Mouse (Mus musculus): ENCODE results near the gene Ppp1r2. TPM values are rescaled to one million over a fixed set of nuclear protein-coding genes. Genes with fewer than 3 reads are reported as not detected.

The Ppp1r2 gene
- polyA plus RNA-seq, 1 experiment from 2014 or later, result 90.5 TPM

GRCm38 (mm10) chr16:31299164-31299959 is 24.3 kb upstream of the Ppp1r2 start:
- no peaks in the 10 kb centered on the region for H3K9me3 ChIP-seq (replicated peaks; ENCODE audit: control insufficient read depth, low read length)

GRCm38 (mm10) chr16:31297113-31297512 is 22.0 kb upstream of the Ppp1r2 start:
- DNase-seq (ENCODE audit: low spot score) (no peak), ATAC-seq (no peak)
- H3K36me3 ChIP-seq (ENCODE audit: control insufficient read depth, insufficient read depth, low read length), result no peaks in the 10 kb centered on the region
- no peak overlapping the region for H3K4me3 ChIP-seq (ENCODE audit: low read depth, low read length)
- no peak overlapping the region for H3K4me2 ChIP-seq (ENCODE audit: low read length)
- H3K27ac ChIP-seq (ENCODE audit: low read depth, low read length), result no peak overlapping the region
- H3K9me3 ChIP-seq (replicated peaks; ENCODE audit: control insufficient read depth, low read length), result no peaks in the 10 kb centered on the region
- H3K4me1 ChIP-seq (ENCODE audit: control insufficient read depth, insufficient read depth, low read length), result peaks cover 8% of the 10 kb centered on the region
- 88% methylated on average over 7 of the region's 7 CpGs for WGBS
- no peak overlapping the region for H3K9ac ChIP-seq (ENCODE audit: low read length)
- H3K27me3 ChIP-seq (replicated peaks; ENCODE audit: control insufficient read depth, insufficient read depth, low read length), result no peaks in the 10 kb centered on the region

More at GRCm38 (mm10) chr16:31299164-31299959, 24.3 kb upstream of the Ppp1r2 start:
- H3K27ac ChIP-seq (ENCODE audit: low read depth, low read length), result no peak overlapping the region
- no peak overlapping the region for H3K9ac ChIP-seq (ENCODE audit: low read length)
- H3K4me1 ChIP-seq (ENCODE audit: control insufficient read depth, insufficient read depth, low read length), result peaks cover 8% of the 10 kb centered on the region
- no peak overlapping the region for H3K4me2 ChIP-seq (ENCODE audit: low read length)
- H3K4me3 ChIP-seq (ENCODE audit: low read depth, low read length), result no peak overlapping the region
- H3K27me3 ChIP-seq (replicated peaks; ENCODE audit: control insufficient read depth, insufficient read depth, low read length), result no peaks in the 10 kb centered on the region
- ATAC-seq (no peak), DNase-seq (ENCODE audit: low spot score) (no peak)
- 53% methylated on average over 11 of the region's 11 CpGs for WGBS
- no peaks in the 10 kb centered on the region for H3K36me3 ChIP-seq (ENCODE audit: control insufficient read depth, insufficient read depth, low read length)

- Histone ChIP-seq H3K4me2 (ENCODE audit: low read length) (no peak overlapping the region), H3K9me3 (replicated peaks; ENCODE audit: control insufficient read depth, low read length) (no peaks in the 10 kb centered on the region), H3K9ac (ENCODE audit: low read length) (no peak overlapping the region), H3K4me3 (ENCODE audit: low read depth, low read length) (no peak overlapping the region), H3K27me3 (replicated peaks; ENCODE audit: control insufficient read depth, insufficient read depth, low read length) (no peaks in the 10 kb centered on the region), H3K27ac (ENCODE audit: low read depth, low read length) (no peak overlapping the region), H3K36me3 (ENCODE audit: control insufficient read depth, insufficient read depth, low read length) (no peaks in the 10 kb centered on the region), H3K4me1 (ENCODE audit: control insufficient read depth, insufficient read depth, low read length) (no peaks in the 10 kb centered on the region)
- DNase-seq (ENCODE audit: low spot score), result no peak
- WGBS, result 78% methylated on average over 4 of the region's 4 CpGs
- ATAC-seq, result no peak
Measured at GRCm38 (mm10) chr16:31293761-31294160, 18.7 kb upstream of the Ppp1r2 start.

- Histone ChIP-seq H3K36me3 (ENCODE audit: control insufficient read depth, insufficient read depth, low read length) (no peaks in the 10 kb centered on the region), H3K4me1 (ENCODE audit: control insufficient read depth, insufficient read depth, low read length) (no peaks in the 10 kb centered on the region), H3K27me3 (replicated peaks; ENCODE audit: control insufficient read depth, insufficient read depth, low read length) (no peaks in the 10 kb centered on the region), H3K4me3 (ENCODE audit: low read depth, low read length) (no peak overlapping the region), H3K27ac (ENCODE audit: low read depth, low read length) (no peak overlapping the region), H3K9me3 (replicated peaks; ENCODE audit: control insufficient read depth, low read length) (no peaks in the 10 kb centered on the region), H3K4me2 (ENCODE audit: low read length) (no peak overlapping the region), H3K9ac (ENCODE audit: low read length) (no peak overlapping the region)
- no peak for ATAC-seq
- 79% methylated on average over 7 of the region's 7 CpGs for WGBS
- DNase-seq (ENCODE audit: low spot score), result no peak
Measured at GRCm38 (mm10) chr16:31290751-31291365, 15.8 kb upstream of the Ppp1r2 start.

GRCm38 (mm10) chr16:31290281-31290680 is 15.2 kb upstream of the Ppp1r2 start:
- no peak overlapping the region for H3K27ac ChIP-seq (ENCODE audit: low read depth, low read length)
- no peaks in the 10 kb centered on the region for H3K36me3 ChIP-seq (ENCODE audit: control insufficient read depth, insufficient read depth, low read length)
- H3K9ac ChIP-seq (ENCODE audit: low read length), result no peak overlapping the region
- no peaks in the 10 kb centered on the region for H3K9me3 ChIP-seq (replicated peaks; ENCODE audit: control insufficient read depth, low read length)
- WGBS, result 75% methylated on average over 10 of the region's 10 CpGs
- no peak overlapping the region for H3K4me2 ChIP-seq (ENCODE audit: low read length)
- H3K27me3 ChIP-seq (replicated peaks; ENCODE audit: control insufficient read depth, insufficient read depth, low read length), result no peaks in the 10 kb centered on the region
- DNase-seq (ENCODE audit: low spot score) (peak; percentile 60), ATAC-seq (no peak)
- H3K4me3 ChIP-seq (ENCODE audit: low read depth, low read length), result no peak overlapping the region
- no peaks in the 10 kb centered on the region for H3K4me1 ChIP-seq (ENCODE audit: control insufficient read depth, insufficient read depth, low read length)

- Histone ChIP-seq H3K27ac (ENCODE audit: low read depth, low read length) (no peak overlapping the region), H3K4me3 (ENCODE audit: low read depth, low read length) (no peak overlapping the region), H3K27me3 (replicated peaks; ENCODE audit: control insufficient read depth, insufficient read depth, low read length) (no peaks in the 10 kb centered on the region), H3K9me3 (replicated peaks; ENCODE audit: control insufficient read depth, low read length) (no peaks in the 10 kb centered on the region), H3K4me1 (ENCODE audit: control insufficient read depth, insufficient read depth, low read length) (no peaks in the 10 kb centered on the region), H3K4me2 (ENCODE audit: low read length) (no peak overlapping the region), H3K9ac (ENCODE audit: low read length) (no peak overlapping the region), H3K36me3 (ENCODE audit: control insufficient read depth, insufficient read depth, low read length) (no peaks in the 10 kb centered on the region)
- DNase-seq (ENCODE audit: low spot score), result no peak
- 89% methylated on average over 3 of the region's 3 CpGs for WGBS
- ATAC-seq, result no peak
Measured at GRCm38 (mm10) chr16:31287712-31288111, 12.6 kb upstream of the Ppp1r2 start.

- no peak overlapping the region for H3K4me3 ChIP-seq (ENCODE audit: low read depth, low read length)
- H3K4me1 ChIP-seq (ENCODE audit: control insufficient read depth, insufficient read depth, low read length), result no peaks in the 10 kb centered on the region
- H3K27ac ChIP-seq (ENCODE audit: low read depth, low read length), result no peak overlapping the region
- no peak for ATAC-seq
- WGBS, result 90% methylated on average over 11 of the region's 11 CpGs
- no peak overlapping the region for H3K4me2 ChIP-seq (ENCODE audit: low read length)
- H3K9me3 ChIP-seq (replicated peaks; ENCODE audit: control insufficient read depth, low read length), result no peaks in the 10 kb centered on the region
- no peak overlapping the region for H3K9ac ChIP-seq (ENCODE audit: low read length)
- no peaks in the 10 kb centered on the region for H3K27me3 ChIP-seq (replicated peaks; ENCODE audit: control insufficient read depth, insufficient read depth, low read length)
- DNase-seq (ENCODE audit: low spot score), result no peak
- H3K36me3 ChIP-seq (ENCODE audit: control insufficient read depth, insufficient read depth, low read length), result no peaks in the 10 kb centered on the region
Measured at GRCm38 (mm10) chr16:31286801-31287488, 11.9 kb upstream of the Ppp1r2 start.

GRCm38 (mm10) chr16:31281981-31282380 is 6.9 kb upstream of the Ppp1r2 start:
- 55% methylated on average over 2 of the region's 2 CpGs for WGBS
- H3K27me3 ChIP-seq (replicated peaks; ENCODE audit: control insufficient read depth, insufficient read depth, low read length), result no peaks in the 10 kb centered on the region
- ATAC-seq, result no peak
- H3K9ac ChIP-seq (ENCODE audit: low read length), result no peak overlapping the region
- H3K4me3 ChIP-seq (ENCODE audit: low read depth, low read length), result no peak overlapping the region
- H3K36me3 ChIP-seq (ENCODE audit: control insufficient read depth, insufficient read depth, low read length), result no peaks in the 10 kb centered on the region
- no peak overlapping the region for H3K4me2 ChIP-seq (ENCODE audit: low read length)
- H3K9me3 ChIP-seq (replicated peaks; ENCODE audit: control insufficient read depth, low read length), result no peaks in the 10 kb centered on the region
- no peaks in the 10 kb centered on the region for H3K4me1 ChIP-seq (ENCODE audit: control insufficient read depth, insufficient read depth, low read length)
- H3K27ac ChIP-seq (ENCODE audit: low read depth, low read length), result no peak overlapping the region
- no peak for DNase-seq (ENCODE audit: low spot score)

- Histone ChIP-seq H3K9ac (ENCODE audit: low read length) (no peak overlapping the region), H3K27me3 (replicated peaks; ENCODE audit: control insufficient read depth, insufficient read depth, low read length) (no peaks in the 10 kb centered on the region), H3K4me2 (ENCODE audit: low read length) (no peak overlapping the region), H3K36me3 (ENCODE audit: control insufficient read depth, insufficient read depth, low read length) (no peaks in the 10 kb centered on the region), H3K9me3 (replicated peaks; ENCODE audit: control insufficient read depth, low read length) (no peaks in the 10 kb centered on the region), H3K4me3 (ENCODE audit: low read depth, low read length) (no peak overlapping the region), H3K27ac (ENCODE audit: low read depth, low read length) (no peak overlapping the region), H3K4me1 (ENCODE audit: control insufficient read depth, insufficient read depth, low read length) (no peaks in the 10 kb centered on the region)
- ATAC-seq (no peak), DNase-seq (ENCODE audit: low spot score) (no peak)
- 91% methylated on average over 4 of the region's 4 CpGs for WGBS
Measured at GRCm38 (mm10) chr16:31280176-31280575, 5.1 kb upstream of the Ppp1r2 start.
